Comparison of ENCODE assay signal across 29 mouse cellular contexts in the genomic region with DNA sequence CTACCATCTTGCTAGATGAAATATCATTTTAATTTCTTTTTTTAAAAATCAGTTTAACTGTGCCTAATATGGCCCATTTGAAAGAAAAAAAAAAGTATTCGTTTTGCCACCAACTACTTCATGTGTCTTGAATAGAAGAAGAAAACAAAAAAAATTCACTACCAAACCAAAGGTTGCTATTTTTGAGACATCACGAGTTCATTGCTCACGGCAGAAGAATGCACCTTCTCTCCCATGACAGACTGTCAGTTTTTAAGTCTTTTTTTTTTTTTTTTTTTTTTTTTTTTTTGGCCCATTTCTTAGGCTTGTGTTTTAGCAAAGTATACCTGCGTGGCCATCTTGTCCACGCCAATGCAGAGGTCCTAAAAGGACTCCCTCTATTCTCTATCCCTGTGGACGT. TPM values are rescaled to one million over a fixed set of nuclear protein-coding genes. Genes with fewer than 3 reads are reported as not detected.
DNase-seq lines count a peak whose midpoint lies in the region; ATAC-seq and TF ChIP-seq lines count a peak whose summit lies in the region.
"Had no signal": no experiment of that assay in that cellular context is flagged by ENCODE, and none has a peak within 500 bp of the region (broad histone marks: within the 10 kb centered on the region; RNA-seq: fewer than 3 reads in every experiment).

No protein-coding gene starts in this region.

- dilution Hi-C loops in CH12.LX (cut with MboI; ENCODE audit: extremely low pct_ligation_motif_present, extremely low pct_unique_long_range_greater_than_20kb, low sequenced_read_pairs): no loop called here

- H3K4me3 ChIP-seq in CH12.LX (replicated peaks in 1 of 3; ENCODE audit: low read depth in 2 of 3, low read length in 2 of 3, poor library complexity in 1 of 3) (no peak overlapping the region), MEL (ENCODE audit: control insufficient read depth in 1 of 2, insufficient read depth in 1 of 2, low read depth in 2 of 2, low read length in 2 of 2) (no peak overlapping the region)
- H3K4me3 ChIP-seq in embryonic fibroblast, embryonic 13.5 days (ENCODE audit: insufficient read depth, low read length): no peak overlapping the region
- H3K4me3 ChIP-seq: embryonic facial prominence, embryonic 10.5 days; embryonic facial prominence, embryonic 12.5 days; erythroblast, embryonic 14.5 days; forebrain, embryonic 13.5 days; forebrain, embryonic 15.5 days had no signal

- TF ChIP-seq RAD21 in CH12.LX (IDR thresholded peaks at IDR 0.05; ENCODE audit: low read depth, low read length) (no peak), MEL (IDR thresholded peaks at IDR 0.05; ENCODE audit: low read depth, low read length) (no peak)

- H3K27ac ChIP-seq in CH12.LX (ENCODE audit: insufficient read depth, low read depth): no peak overlapping the region
- no peak overlapping the region for H3K27ac ChIP-seq in MEL (ENCODE audit: control insufficient read depth, low read depth, low read length)
- peak overlapping the region; percentile 31; the same call in 1 of the 2 replicates for H3K27ac ChIP-seq in embryonic fibroblast, embryonic 13.5 days (ENCODE audit: insufficient read depth, low read length)
- H3K27ac ChIP-seq: embryonic facial prominence, embryonic 10.5 days; forebrain, embryonic 13.5 days; forebrain, embryonic 15.5 days had no signal

- H3K79me2 ChIP-seq in CH12.LX (replicated peaks; ENCODE audit: control insufficient read depth, extremely low read depth, insufficient read depth, poor library complexity, severe bottlenecking) (no peaks in the 10 kb centered on the region), MEL (ENCODE audit: control insufficient read depth, insufficient read depth, low read length, poor library complexity) (no peaks in the 10 kb centered on the region)

- no peak for ATAC-seq in megakaryocyte, adult 5-6 weeks (ENCODE audit: poor library complexity, severe bottlenecking)
- ATAC-seq: CD4-positive, CD25-positive, alpha-beta regulatory T cell, adult 4 months; forebrain, embryonic 13.5 days; forebrain, embryonic 15.5 days; forebrain, postnatal 0 days had no signal

- H3K4me1 ChIP-seq in CH12.LX (ENCODE audit: control insufficient read depth in 1 of 2, insufficient read depth in 2 of 2): peaks cover 7 to 13% of the 10 kb centered on the region in 2 experiments
- H3K4me1 ChIP-seq in MEL (ENCODE audit: control insufficient read depth in 1 of 2, insufficient read depth in 2 of 2, low read length in 2 of 2): no peaks in the 10 kb centered on the region; a peak in 1 of 4 replicates
- peaks cover 21% of the 10 kb centered on the region for H3K4me1 ChIP-seq in embryonic fibroblast, embryonic 13.5 days (ENCODE audit: control insufficient read depth, insufficient read depth, low read length)
- H3K4me1 ChIP-seq: forebrain, embryonic 13.5 days; forebrain, embryonic 15.5 days had no signal

- no peak for TF ChIP-seq CTCF in CH12.LX (conservative IDR thresholded peaks at IDR 0.05 in 1 of 2, IDR thresholded peaks at IDR 0.05 in 1 of 2; ENCODE audit: low read depth in 2 of 2, low read length in 2 of 2)
- TF ChIP-seq CTCF in MEL (IDR thresholded peaks at IDR 0.05 in 2 of 3, conservative IDR thresholded peaks at IDR 0.05 in 1 of 3; ENCODE audit: control insufficient read depth in 1 of 3, insufficient read depth in 1 of 3, low read depth in 2 of 3, low read length in 3 of 3, poor library complexity in 1 of 3, severe bottlenecking in 1 of 3): no peak
- TF ChIP-seq CTCF in embryonic fibroblast, embryonic 13.5 days (IDR thresholded peaks at IDR 0.05; ENCODE audit: borderline replicate concordance, insufficient read depth, low read length): no peak

- DNase-seq in 3T3-L1 (ENCODE audit: low read depth, low spot score) (peak; percentile 77), CH12.LX (ENCODE audit: extremely low read depth) (no peak), MEL (ENCODE audit: low read depth, low spot score) (no peak)
- DNase-seq in gastrocnemius, adult 18-20 months (ENCODE audit: low spot score): no peak
- no peak for DNase-seq in kidney, adult 9 months
- no peak for DNase-seq in cerebellum, adult 9-11 months
- DNase-seq: adrenal gland, adult 2 months; adrenal gland, postnatal 10 days; adrenal gland, postnatal 25 days; B cell, adult 2 months; cerebellum, adult 11 months; cerebellum, adult 18-20 months; cerebellum, adult 8-10 months; cerebellum, postnatal 10 days; cerebellum, postnatal 25 days; forebrain, postnatal 0 days had no signal

- in situ Hi-C loops in CH12.LX (cut with MboI; ENCODE audit: low pct_ligation_motif_present, low pct_unique_long_range_greater_than_20kb, low sequenced_read_pairs): no loop called here

- no peak overlapping the region for H3K9ac ChIP-seq in CH12.LX (ENCODE audit: insufficient read depth, low read depth)
- no peak overlapping the region for H3K9ac ChIP-seq in MEL (ENCODE audit: control insufficient read depth, low read depth, low read length, poor library complexity, severe bottlenecking)
- H3K9ac ChIP-seq: embryonic facial prominence, embryonic 12.5 days; forebrain, embryonic 13.5 days; forebrain, embryonic 15.5 days; forebrain, postnatal 0 days had no signal

- TF ChIP-seq EP300 in CH12.LX (IDR thresholded peaks at IDR 0.05; ENCODE audit: low read length): no peak
- TF ChIP-seq EP300 in MEL (IDR thresholded peaks at IDR 0.05; ENCODE audit: low read depth in 1 of 2, low read length in 2 of 2): no peak

- no peak overlapping the region for H3K4me2 ChIP-seq in CH12.LX (ENCODE audit: insufficient read depth, low read depth, poor library complexity, severe bottlenecking)
- H3K4me2 ChIP-seq: embryonic facial prominence, embryonic 12.5 days; forebrain, embryonic 13.5 days; forebrain, embryonic 15.5 days had no signal

- H3K36me3 ChIP-seq in CH12.LX (replicated peaks in 1 of 2; ENCODE audit: control insufficient read depth in 1 of 2, insufficient read depth in 1 of 2, low read length in 1 of 2): peaks cover 11 to 34% of the 10 kb centered on the region in 2 experiments
- no peaks in the 10 kb centered on the region; a peak in 2 of 4 replicates for H3K36me3 ChIP-seq in MEL (ENCODE audit: control insufficient read depth in 1 of 2, insufficient read depth in 2 of 2, low read length in 2 of 2)

- H3K27me3 ChIP-seq in CH12.LX (replicated peaks) (no peaks in the 10 kb centered on the region), MEL (ENCODE audit: control insufficient read depth in 1 of 2, insufficient read depth in 2 of 2, low read length in 2 of 2) (no peaks in the 10 kb centered on the region)
- H3K27me3 ChIP-seq: embryonic facial prominence, embryonic 12.5 days; forebrain, embryonic 13.5 days; forebrain, embryonic 15.5 days had no signal

- H3K9me3 ChIP-seq in CH12.LX (replicated peaks; ENCODE audit: low read length) (no peaks in the 10 kb centered on the region), MEL (replicated peaks; ENCODE audit: insufficient read depth, low read length) (no peaks in the 10 kb centered on the region)
- H3K9me3 ChIP-seq: embryonic facial prominence, embryonic 10.5 days; embryonic facial prominence, embryonic 12.5 days; forebrain, embryonic 13.5 days; forebrain, embryonic 15.5 days; G1E had no signal

- TF ChIP-seq POLR2A in CH12.LX (IDR thresholded peaks at IDR 0.05; ENCODE audit: low read depth, low read length) (no peak), MEL (IDR thresholded peaks at IDR 0.05; ENCODE audit: control insufficient read depth in 1 of 2, insufficient read depth in 1 of 2, low read depth in 1 of 2, low read length in 2 of 2, poor library complexity in 1 of 2) (no peak)
- no peak for TF ChIP-seq POLR2A in embryonic fibroblast, embryonic 13.5 days (IDR thresholded peaks at IDR 0.05; ENCODE audit: low read depth, low read length)

TF ChIP-seq in CH12.LX, 34 proteins besides CTCF, POLR2A, EP300 and RAD21:
- TF ChIP-seq ZNF384 (IDR thresholded peaks at IDR 0.05; ENCODE audit: low read depth, low read length) (peak; percentile 55; the same call in 1 of the 2 replicates), USF1 (IDR thresholded peaks at IDR 0.05; ENCODE audit: low read depth, low read length) (no peak), E2F4 (IDR thresholded peaks at IDR 0.05; ENCODE audit: insufficient replicate concordance, low read depth, low read length) (no peak)

TF ChIP-seq in MEL, 35 proteins besides CTCF, POLR2A, EP300 and RAD21:
- TF ChIP-seq UBTF (IDR thresholded peaks at IDR 0.05; ENCODE audit: borderline replicate concordance, insufficient read depth, low read depth, low read length) (no peak), ZNF384 (IDR thresholded peaks at IDR 0.05; ENCODE audit: low read depth, low read length) (0 out of 2 replicates have a peak, but pooled peaks have one; percentile 38)

RNA-seq across cellular contexts. Expression of gene Nr1i2, which starts 50.5 kb away (rescaled TPM):
- total RNA-seq in CH12.LX (2012; rRNA removed) (not detected in 2 replicates), CH12.LX (2014; rRNA removed) (not detected in 2 replicates), MEL (2012; rRNA removed) (not detected in 2 replicates)
- polyA plus RNA-seq in CH12.LX (2012; ENCODE audit: insufficient read length, low read depth) (not detected in 2 replicates), MEL (2012; ENCODE audit: insufficient read depth in 1 of 2, insufficient read length in 2 of 2, low read depth in 1 of 2, low replicate concordance in 2 of 2, missing spikeins in 1 of 2) (not detected)
- not detected in 2 replicates for polyA plus RNA-seq in embryonic fibroblast, embryonic 13.5 days (2011; ENCODE audit: insufficient read length, low read depth, missing spikeins)
- total RNA-seq in gastrocnemius, adult 18-20 months (2021): under 1 TPM in 1 of 2 experiments, not detected in 1; 0.09 TPM
- not detected in 2 replicates for total RNA-seq in megakaryocyte, adult 5-6 weeks (2015)
- not detected in 2 replicates for total RNA-seq in megakaryocyte, adult 5-6 weeks (2017)
- total RNA-seq: adrenal gland, postnatal 25 days; forebrain, postnatal 0 days; G1E had no signal
- polyA plus RNA-seq: adrenal gland, adult 2 months; brain, embryonic 14.5 days; CD4-positive, CD25-positive, alpha-beta regulatory T cell, adult 4 months; cortical plate, adult 2 months; embryonic facial prominence, embryonic 10.5 days; embryonic facial prominence, embryonic 12.5 days; embryonic facial prominence, embryonic 14.5 days; erythroblast, embryonic 14.5 days; forebrain, embryonic 11.5 days; forebrain, embryonic 13.5 days; forebrain, embryonic 15.5 days; forebrain, postnatal 0 days; G1E had no signal
